Mouse (Mus musculus) embryonic facial prominence, embryonic 14.5 days (tissue): ENCODE results near the gene Scap. TPM values are rescaled to one million over a fixed set of nuclear protein-coding genes. Genes with fewer than 3 reads are reported as not detected.

ENCODE experiments used
- ATAC-seq: fragments of 200-750 bp; cut with Nextera tagmentation; 2 replicates; pipeline ENCODE4 v1.8.0; 2017; ENCODE audit warnings: low read depth, moderate number of reproducible peaks, moderate TSS enrichment
- DNase-seq: peaks from one replicate; pipeline ENCODE4 v3.0.0-alpha.2; 2015; ENCODE audit warnings: low spot score
- H3K27ac ChIP-seq: fragments of 300-500 bp; sonication (generic); replicated peaks from 2 replicates; pipeline ENCODE4 v1.5.1; 2014; ENCODE audit warnings: low read depth, mild to moderate bottlenecking, low read length, moderate library complexity
- H3K27me3 ChIP-seq: fragments of 300-500 bp; sonication (generic); replicated peaks from 2 replicates; pipeline ENCODE4 v1.6.1; 2014; ENCODE audit warnings: low read length; ENCODE audit not compliant: control insufficient read depth, insufficient read depth
- H3K36me3 ChIP-seq: fragments of 300-500 bp; sonication (generic); 2 replicates; pipeline ENCODE4 v1.6.1; 2014; ENCODE audit warnings: low read length, mixed read lengths; ENCODE audit not compliant: control insufficient read depth, insufficient read depth
- H3K4me1 ChIP-seq: fragments of 300-500 bp; sonication (generic); 2 replicates; pipeline ENCODE4 v1.6.1; 2014; ENCODE audit warnings: antibody characterized with exemption, low read length; ENCODE audit not compliant: control insufficient read depth, insufficient read depth
- H3K4me2 ChIP-seq: fragments of 300-500 bp; sonication (generic); 2 replicates; pipeline ENCODE4 v1.6.1; 2014; ENCODE audit warnings: low read depth, mild to moderate bottlenecking, low read length, moderate library complexity, mixed read lengths
- H3K4me3 ChIP-seq: fragments of 300-500 bp; sonication (generic); 2 replicates; pipeline ENCODE4 v1.5.1; 2014; ENCODE audit warnings: low read depth, mild to moderate bottlenecking, low read length
- H3K9ac ChIP-seq: fragments of 300-500 bp; sonication (generic); 2 replicates; pipeline ENCODE4 v1.6.1; 2014; ENCODE audit warnings: low read depth, mild to moderate bottlenecking, low read length, moderate library complexity, mixed read lengths
- H3K9me3 ChIP-seq: fragments of 300-500 bp; sonication (generic); 2 replicates; pipeline ENCODE4 v1.6.1; 2016; ENCODE audit warnings: low read length; ENCODE audit not compliant: control insufficient read depth
- WGBS: fragments of 180-500 bp; shearing (Covaris S2); extraction: QIAGEN DNeasy Blood & Tissue Kit; methylation state at CpG from one replicate; pipeline ENCODE4 v1.1.7; 2014; 5-methylcytosine and 5-hydroxymethylcytosine counted together
- polyA plus RNA-seq: library from polyadenylated mRNA; unstranded; fragments of >200 nt; fragmentation: Nextera tagmentation; extraction: Ambion mirVana; gene quantifications from 2 replicates; pipeline ENCODE4 v1.2.1, GENCODE M21; 2014

Scap gene
- polyA plus RNA-seq, 1 experiment from 2014 or later, result 30.3 TPM

GRCm38 (mm10) chr9:110342008-110342407, 8.9 kb downstream of the Scap start:
- Histone ChIP-seq H3K4me2 (no peak overlapping the region), H3K9ac (no peak overlapping the region), H3K9me3 (no peaks in the 10 kb centered on the region), H3K27ac (no peak overlapping the region), H3K36me3 (no peaks in the 10 kb centered on the region), H3K27me3 (no peaks in the 10 kb centered on the region), H3K4me1 (0 out of 2 replicates have a peak, but pooled peaks cover 3% of the 10 kb centered on the region), H3K4me3 (no peak overlapping the region)
- DNase-seq, result no peak
- 82% methylated on average over 8 of the region's 8 CpGs for WGBS
- no peak for ATAC-seq

GRCm38 (mm10) chr9:110343805-110344204, 10.7 kb downstream of the Scap start:
- no peaks in the 10 kb centered on the region for H3K9me3 ChIP-seq
- ATAC-seq, result no peak

GRCm38 (mm10) chr9:110345057-110345739, 12.1 kb downstream of the Scap start:
- Histone ChIP-seq H3K27me3 (no peaks in the 10 kb centered on the region), H3K9me3 (no peaks in the 10 kb centered on the region), H3K27ac (no peak overlapping the region), H3K4me2 (no peak overlapping the region), H3K9ac (no peak overlapping the region), H3K36me3 (no peaks in the 10 kb centered on the region), H3K4me1 (0 out of 2 replicates have a peak, but pooled peaks cover 3% of the 10 kb centered on the region), H3K4me3 (no peak overlapping the region)
- DNase-seq (no peak), ATAC-seq (no peak)
- 44% methylated on average over 7 of the region's 7 CpGs for WGBS

More at GRCm38 (mm10) chr9:110343805-110344204, 10.7 kb downstream of the Scap start:
- Histone ChIP-seq H3K27ac (no peak overlapping the region), H3K4me2 (no peak overlapping the region), H3K9ac (no peak overlapping the region), H3K27me3 (no peaks in the 10 kb centered on the region), H3K36me3 (no peaks in the 10 kb centered on the region), H3K4me3 (no peak overlapping the region), H3K4me1 (0 out of 2 replicates have a peak, but pooled peaks cover 3% of the 10 kb centered on the region)
- no peak for DNase-seq
- 57% methylated on average over 6 of the region's 6 CpGs for whole genome bisulfite sequencing

- H3K4me1 ChIP-seq, result 0 out of 2 replicates have a peak, but pooled peaks cover 3% of the 10 kb centered on the region
- no peak overlapping the region for H3K4me2 ChIP-seq
- H3K4me3 ChIP-seq, result no peak overlapping the region
- no peak for ATAC-seq
- H3K27ac ChIP-seq, result no peak overlapping the region
- no peaks in the 10 kb centered on the region for H3K9me3 ChIP-seq
- no peak for DNase-seq
- no peak overlapping the region for H3K9ac ChIP-seq
- H3K27me3 ChIP-seq, result no peaks in the 10 kb centered on the region
- H3K36me3 ChIP-seq, result 0 out of 2 replicates have a peak, but pooled peaks cover 4% of the 10 kb centered on the region
- 66% methylated on average over 3 of the region's 4 CpGs for WGBS
Measured at GRCm38 (mm10) chr9:110348899-110349298, 15.8 kb downstream of the Scap start.

DNA sequence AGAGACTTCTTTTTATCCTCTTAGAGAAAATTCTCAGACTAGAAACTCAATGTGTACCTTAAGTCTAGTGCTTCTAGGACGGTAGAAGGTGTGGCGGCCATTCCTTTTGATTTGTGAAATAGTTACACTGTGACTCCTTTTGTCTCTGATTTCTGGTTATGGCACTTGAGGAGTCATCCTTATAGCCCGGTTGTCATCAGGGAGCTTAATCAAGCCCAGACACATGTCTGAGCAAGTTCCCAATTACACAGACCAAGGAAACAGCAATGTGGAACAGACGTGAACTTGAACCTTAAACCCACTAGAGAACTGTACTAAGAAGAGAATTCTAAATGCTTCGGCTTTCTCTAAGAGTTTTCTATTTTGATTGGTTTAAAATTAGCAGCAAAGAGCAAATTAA, 17.1 kb downstream of the Scap start:
- Histone ChIP-seq H3K4me1 (0 out of 2 replicates have a peak, but pooled peaks cover under 1% of the 10 kb centered on the region), H3K9me3 (no peaks in the 10 kb centered on the region)

DNA sequence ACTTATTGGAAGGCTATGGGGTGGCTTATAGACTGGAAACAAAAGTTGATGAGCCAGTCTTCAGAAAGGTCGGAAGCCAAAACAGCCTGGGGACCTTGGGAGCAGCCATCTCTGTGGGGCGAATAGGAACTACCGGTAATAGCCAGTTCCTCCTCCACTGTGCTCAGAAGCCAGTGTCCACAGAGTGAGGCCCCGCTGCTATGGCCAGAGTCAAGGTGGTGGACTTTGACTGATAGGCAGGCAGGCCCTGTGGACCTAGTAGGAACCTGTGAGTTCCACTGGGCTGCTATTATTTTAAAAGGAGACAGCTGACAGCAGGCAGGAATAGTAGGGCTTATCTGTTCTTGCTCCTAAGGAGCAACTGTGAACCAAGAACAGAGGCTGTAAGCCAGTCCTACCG, 17.5 kb downstream of the Scap start:
- H3K4me3 ChIP-seq, result no peak overlapping the region
- no peak overlapping the region for H3K27ac ChIP-seq
- no peak for ATAC-seq
- DNase-seq, result no peak
- H3K9ac ChIP-seq, result no peak overlapping the region
- H3K36me3 ChIP-seq, result 0 out of 2 replicates have a peak, but pooled peaks cover 4% of the 10 kb centered on the region
- H3K9me3 ChIP-seq, result no peaks in the 10 kb centered on the region
- no peak overlapping the region for H3K4me2 ChIP-seq
- no peaks in the 10 kb centered on the region for H3K4me1 ChIP-seq
- 75% methylated on average over 5 of the region's 5 CpGs for WGBS
- no peaks in the 10 kb centered on the region for H3K27me3 ChIP-seq

More for the DNA sequence above, 17.1 kb downstream of the Scap start:
- no peak overlapping the region for H3K4me2 ChIP-seq
- H3K27ac ChIP-seq, result 0 out of 2 replicates have a peak overlapping the region, but pooled peaks have one; percentile 6
- H3K36me3 ChIP-seq, result 0 out of 2 replicates have a peak, but pooled peaks cover 4% of the 10 kb centered on the region
- H3K4me3 ChIP-seq, result no peak overlapping the region
- DNase-seq (peak; percentile 49), ATAC-seq (peak; percentile 33; the same call in 1 of the 2 replicates)
- H3K9ac ChIP-seq, result no peak overlapping the region
- H3K27me3 ChIP-seq, result no peaks in the 10 kb centered on the region
- 47% methylated on average over 5 of the region's 5 CpGs for WGBS

DNA sequence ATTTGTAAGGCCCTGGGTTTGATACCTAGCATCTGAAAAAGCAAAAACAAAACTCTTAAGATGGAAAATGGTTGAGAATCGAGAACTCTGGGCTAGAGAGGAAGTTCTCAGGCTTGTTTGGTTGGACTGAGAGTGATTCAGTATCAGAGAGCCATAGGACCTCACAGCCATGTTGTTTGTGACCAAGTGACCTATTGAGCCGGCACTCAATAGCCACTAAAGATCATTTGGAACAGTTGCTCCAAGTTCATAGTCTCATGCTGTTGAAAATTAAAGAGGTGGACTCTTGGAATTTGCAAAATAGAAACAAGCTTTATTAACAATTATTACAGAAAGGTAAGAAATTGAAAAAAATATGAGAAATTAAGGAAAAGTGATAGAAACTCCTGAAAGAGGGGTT, 18.3 kb downstream of the Scap start:
- H3K27me3 ChIP-seq, result no peaks in the 10 kb centered on the region
- no peak overlapping the region for H3K4me2 ChIP-seq
- no peak overlapping the region for H3K4me3 ChIP-seq
- peaks cover 4% of the 10 kb centered on the region; the same call in 1 of the 2 replicates for H3K36me3 ChIP-seq
- DNase-seq (no peak), ATAC-seq (no peak)
- WGBS, result 84% methylated on average over 2 of the region's 2 CpGs
- no peak overlapping the region for H3K27ac ChIP-seq
- H3K9ac ChIP-seq, result no peak overlapping the region
- H3K4me1 ChIP-seq, result no peaks in the 10 kb centered on the region
- H3K9me3 ChIP-seq, result no peaks in the 10 kb centered on the region

GRCm38 (mm10) chr9:110351932-110352632, 19.0 kb downstream of the Scap start:
- H3K4me3 ChIP-seq, result no peak overlapping the region
- no peak overlapping the region for H3K27ac ChIP-seq
- no peaks in the 10 kb centered on the region for H3K4me1 ChIP-seq
- H3K9ac ChIP-seq, result no peak overlapping the region
- ATAC-seq, result peak; percentile 60; the same call in 1 of the 2 replicates
- H3K27me3 ChIP-seq, result no peaks in the 10 kb centered on the region
- peaks cover 4% of the 10 kb centered on the region; the same call in 1 of the 2 replicates for H3K36me3 ChIP-seq
- WGBS, result 85% methylated on average over 8 of the region's 8 CpGs
- H3K9me3 ChIP-seq, result no peaks in the 10 kb centered on the region
- no peak for DNase-seq
- no peak overlapping the region for H3K4me2 ChIP-seq
